Mouse (Mus musculus): ENCODE data around the gene Gm16181. TPM values are rescaled to one million over a fixed set of nuclear protein-coding genes. Genes with fewer than 3 reads are reported as not detected.

The Gm16181 gene
- total and polyA plus RNA-seq, 2 experiments from 2014 or later, result 0.40 TPM; not detected in 1

- H3K27ac ChIP-seq, result no peak overlapping the region
- ATAC-seq (no peak), DNase-seq (ENCODE audit: low spot score) (no peak)
- 84% methylated on average over 14 of the region's 14 CpGs for WGBS
- H3K36me3 ChIP-seq (ENCODE audit: insufficient read depth, low read length), result peaks cover 82% of the 10 kb centered on the region
- TF ChIP-seq CTCF (IDR thresholded peaks at IDR 0.05; ENCODE audit: low read depth), result no peak
- H3K9me3 ChIP-seq (ENCODE audit: low read length), result no peaks in the 10 kb centered on the region
- H3K27me3 ChIP-seq (ENCODE audit: insufficient read depth, low read length), result no peaks in the 10 kb centered on the region
- no peak overlapping the region for H3K4me2 ChIP-seq (ENCODE audit: low read depth, low read length)
- peaks cover 7% of the 10 kb centered on the region for H3K4me1 ChIP-seq (ENCODE audit: insufficient read depth, low read length)
- H3K4me3 ChIP-seq (ENCODE audit: low read length), result no peak overlapping the region
- H3K9ac ChIP-seq (replicated peaks; ENCODE audit: low read length), result no peak overlapping the region
Measured at GRCm38 (mm10) chr17:35248986-35249385, 28.4 kb downstream of the Gm16181 start.

- H3K4me3 ChIP-seq (ENCODE audit: low read length), result no peak overlapping the region
- no peak overlapping the region for H3K9ac ChIP-seq (replicated peaks; ENCODE audit: low read length)
- no peaks in the 10 kb centered on the region for H3K27me3 ChIP-seq (ENCODE audit: insufficient read depth, low read length)
- H3K4me2 ChIP-seq (ENCODE audit: low read depth, low read length), result no peak overlapping the region
- H3K36me3 ChIP-seq (ENCODE audit: insufficient read depth, low read length), result peaks cover 78% of the 10 kb centered on the region
- H3K9me3 ChIP-seq (ENCODE audit: low read length), result no peaks in the 10 kb centered on the region
- no peak overlapping the region for H3K27ac ChIP-seq
- WGBS, result 81% methylated on average over 19 of the region's 19 CpGs
- 0 out of 2 replicates have a peak, but pooled peaks cover under 1% of the 10 kb centered on the region for H3K4me1 ChIP-seq (ENCODE audit: insufficient read depth, low read length)
- DNase-seq (ENCODE audit: low spot score) (no peak), ATAC-seq (no peak)
- TF ChIP-seq CTCF (IDR thresholded peaks at IDR 0.05; ENCODE audit: low read depth), result no peak
Measured at GRCm38 (mm10) chr17:35249451-35250197, 29.0 kb downstream of the Gm16181 start.

- Histone ChIP-seq H3K9ac (replicated peaks; ENCODE audit: low read length) (no peak overlapping the region), H3K4me2 (ENCODE audit: low read depth, low read length) (no peak overlapping the region), H3K36me3 (ENCODE audit: insufficient read depth, low read length) (peaks cover 69% of the 10 kb centered on the region), H3K4me1 (ENCODE audit: insufficient read depth, low read length) (no peaks in the 10 kb centered on the region), H3K27ac (no peak overlapping the region), H3K27me3 (ENCODE audit: insufficient read depth, low read length) (no peaks in the 10 kb centered on the region), H3K4me3 (ENCODE audit: low read length) (no peak overlapping the region), H3K9me3 (ENCODE audit: low read length) (no peaks in the 10 kb centered on the region)
- TF ChIP-seq CTCF (IDR thresholded peaks at IDR 0.05; ENCODE audit: low read depth), result no peak
- ATAC-seq (no peak), DNase-seq (ENCODE audit: low spot score) (no peak)
- WGBS, result 92% methylated on average over 3 of the region's 3 CpGs
Measured at GRCm38 (mm10) chr17:35250348-35251120, 29.9 kb downstream of the Gm16181 start.

GRCm38 (mm10) chr17:35251162-35251719 is 30.6 kb downstream of the Gm16181 start:
- Histone ChIP-seq H3K36me3 (ENCODE audit: insufficient read depth, low read length) (peaks cover 63% of the 10 kb centered on the region), H3K4me1 (ENCODE audit: insufficient read depth, low read length) (no peaks in the 10 kb centered on the region), H3K4me3 (ENCODE audit: low read length) (no peak overlapping the region), H3K9ac (replicated peaks; ENCODE audit: low read length) (no peak overlapping the region), H3K9me3 (ENCODE audit: low read length) (no peaks in the 10 kb centered on the region), H3K27ac (no peak overlapping the region), H3K4me2 (ENCODE audit: low read depth, low read length) (no peak overlapping the region), H3K27me3 (ENCODE audit: insufficient read depth, low read length) (no peaks in the 10 kb centered on the region)
- TF ChIP-seq CTCF (IDR thresholded peaks at IDR 0.05; ENCODE audit: low read depth), result no peak
- WGBS, result 82% methylated on average over 15 of the region's 15 CpGs
- DNase-seq (ENCODE audit: low spot score) (no peak), ATAC-seq (no peak)

GRCm38 (mm10) chr17:35251981-35252380 is 31.3 kb downstream of the Gm16181 start:
- ATAC-seq (no peak), DNase-seq (ENCODE audit: low spot score) (no peak)
- peaks cover 55% of the 10 kb centered on the region for H3K36me3 ChIP-seq (ENCODE audit: insufficient read depth, low read length)
- H3K27ac ChIP-seq, result no peak overlapping the region
- TF ChIP-seq CTCF (IDR thresholded peaks at IDR 0.05; ENCODE audit: low read depth), result no peak
- H3K4me1 ChIP-seq (ENCODE audit: insufficient read depth, low read length), result no peaks in the 10 kb centered on the region
- no peak overlapping the region for H3K4me3 ChIP-seq (ENCODE audit: low read length)
- no peak overlapping the region for H3K9ac ChIP-seq (replicated peaks; ENCODE audit: low read length)
- no peaks in the 10 kb centered on the region for H3K27me3 ChIP-seq (ENCODE audit: insufficient read depth, low read length)
- no peaks in the 10 kb centered on the region for H3K9me3 ChIP-seq (ENCODE audit: low read length)
- 84% methylated on average over 5 of the region's 5 CpGs for WGBS
- H3K4me2 ChIP-seq (ENCODE audit: low read depth, low read length), result no peak overlapping the region

- no peak overlapping the region for H3K9ac ChIP-seq (replicated peaks; ENCODE audit: low read length)
- TF ChIP-seq CTCF (IDR thresholded peaks at IDR 0.05; ENCODE audit: low read depth), result peak; percentile 2; the same call in 1 of the 2 replicates
- ATAC-seq, result no peak
Measured at GRCm38 (mm10) chr17:35252619-35253292, 32.1 kb downstream of the Gm16181 start.

More at GRCm38 (mm10) chr17:35252619-35253292, 32.1 kb downstream of the Gm16181 start:
- Histone ChIP-seq H3K4me2 (ENCODE audit: low read depth, low read length) (no peak overlapping the region), H3K4me3 (ENCODE audit: low read length) (no peak overlapping the region), H3K36me3 (ENCODE audit: insufficient read depth, low read length) (peaks cover 48% of the 10 kb centered on the region), H3K4me1 (ENCODE audit: insufficient read depth, low read length) (0 out of 2 replicates have a peak, but pooled peaks cover under 1% of the 10 kb centered on the region), H3K27ac (no peak overlapping the region), H3K9me3 (ENCODE audit: low read length) (no peaks in the 10 kb centered on the region), H3K27me3 (ENCODE audit: insufficient read depth, low read length) (no peaks in the 10 kb centered on the region)
- 82% methylated on average over 18 of the region's 18 CpGs for WGBS
- DNase-seq (ENCODE audit: low spot score), result no peak
